Mouse (Mus musculus) retina, postnatal 7 days (tissue): ENCODE data around the gene Gp1ba.

Experiments
- DNase-seq: peaks from one replicate; pipeline ENCODE4 v3.0.0-alpha.2; 2012; ENCODE audit warnings: low read depth, low spot score

The Gp1ba gene

DNA sequence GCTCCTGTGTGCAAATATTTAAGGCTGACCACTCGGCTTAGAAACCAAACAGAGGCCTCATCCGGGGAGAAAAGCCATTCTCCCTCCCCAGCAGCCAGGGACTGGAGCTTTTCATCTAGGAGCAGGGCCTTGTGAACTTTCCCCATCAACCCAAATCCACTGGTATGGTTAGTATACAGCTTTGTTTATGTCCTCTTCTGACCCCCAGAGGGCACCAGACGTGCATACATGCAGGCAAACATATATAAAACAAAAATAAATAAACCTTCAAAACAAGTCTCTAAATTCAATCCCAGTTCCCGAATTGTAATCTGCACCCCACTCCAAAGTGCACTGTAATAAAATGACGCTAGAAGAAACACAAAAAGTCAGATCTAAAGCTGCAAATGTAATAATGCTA, 9.4 kb upstream of the Gp1ba start:
- no peak for DNase-seq

GRCm38 (mm10) chr11:70630129-70630528, 8.8 kb upstream of the Gp1ba start:
- no peak for DNase-seq

DNA sequence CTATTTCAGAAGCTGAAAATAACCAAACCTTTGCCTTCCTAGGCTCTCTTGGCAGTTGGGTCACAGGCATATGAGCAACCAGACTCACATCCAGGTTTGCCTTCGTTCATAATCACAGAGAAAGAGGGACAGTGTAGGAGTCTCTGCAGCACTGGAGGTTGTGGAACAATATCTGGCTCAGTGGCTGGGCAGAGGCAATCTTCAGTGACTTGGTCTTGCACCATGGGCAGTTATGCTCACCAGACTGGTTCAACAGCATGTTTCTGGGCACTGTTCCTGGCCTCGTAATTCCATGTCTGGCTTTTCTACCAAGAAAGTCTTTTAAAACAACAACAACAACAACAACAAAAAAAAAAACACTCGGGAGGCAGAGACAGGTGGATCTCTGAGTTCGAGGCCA, 3.3 kb upstream of the Gp1ba start:
- no peak for DNase-seq

DNA sequence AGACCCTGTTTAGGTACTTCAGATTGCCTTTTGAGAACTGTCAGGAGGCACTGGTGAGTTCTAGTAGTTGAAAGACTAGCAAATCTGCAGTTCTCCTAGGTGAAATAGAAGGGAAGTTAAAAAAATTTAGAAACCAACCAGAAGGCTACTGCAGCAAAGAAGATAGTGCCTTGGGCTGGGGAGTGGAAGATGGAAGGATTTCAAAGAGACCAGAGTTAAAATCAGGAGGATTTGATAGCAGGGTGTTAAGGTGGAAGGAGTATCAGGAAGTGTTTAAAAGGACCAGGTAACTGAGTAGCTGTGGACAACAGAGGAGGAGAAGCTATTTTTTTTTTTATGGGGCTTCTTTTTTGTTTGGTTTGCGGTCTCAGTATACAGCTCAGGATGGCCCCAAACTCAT, 1.2 kb upstream of the Gp1ba start:
- no peak for DNase-seq

- DNase-seq: no peak
Measured at GRCm38 (mm10) chr11:70638293-70638692, 629 bp upstream of the Gp1ba start.

GRCm38 (mm10) chr11:70639976-70640375, 1.1 kb downstream of the Gp1ba start:
- no peak for DNase-seq

DNA sequence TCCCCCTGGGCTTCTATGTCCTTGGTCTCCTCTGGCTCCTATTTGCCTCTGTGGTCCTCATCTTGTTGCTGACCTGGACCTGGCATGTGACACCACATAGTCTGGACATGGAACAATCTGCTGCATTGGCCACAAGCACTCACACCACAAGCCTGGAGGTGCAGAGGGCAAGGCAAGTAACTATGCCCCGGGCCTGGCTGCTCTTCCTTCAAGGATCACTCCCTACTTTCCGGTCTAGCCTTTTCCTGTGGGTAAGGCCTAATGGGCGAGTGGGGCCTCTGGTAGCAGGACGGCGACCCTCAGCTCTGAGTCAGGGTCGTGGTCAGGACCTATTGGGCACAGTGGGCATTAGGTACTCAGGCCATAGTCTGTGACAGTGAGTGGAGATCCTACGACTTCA, 2.3 kb downstream of the Gp1ba start:
- DNase-seq: no peak

- DNase-seq: no peak
Measured at GRCm38 (mm10) chr11:70643051-70643450, 4.1 kb downstream of the Gp1ba start.

GRCm38 (mm10) chr11:70644564-70645103, 5.7 kb downstream of the Gp1ba start:
- DNase-seq: no peak

DNA sequence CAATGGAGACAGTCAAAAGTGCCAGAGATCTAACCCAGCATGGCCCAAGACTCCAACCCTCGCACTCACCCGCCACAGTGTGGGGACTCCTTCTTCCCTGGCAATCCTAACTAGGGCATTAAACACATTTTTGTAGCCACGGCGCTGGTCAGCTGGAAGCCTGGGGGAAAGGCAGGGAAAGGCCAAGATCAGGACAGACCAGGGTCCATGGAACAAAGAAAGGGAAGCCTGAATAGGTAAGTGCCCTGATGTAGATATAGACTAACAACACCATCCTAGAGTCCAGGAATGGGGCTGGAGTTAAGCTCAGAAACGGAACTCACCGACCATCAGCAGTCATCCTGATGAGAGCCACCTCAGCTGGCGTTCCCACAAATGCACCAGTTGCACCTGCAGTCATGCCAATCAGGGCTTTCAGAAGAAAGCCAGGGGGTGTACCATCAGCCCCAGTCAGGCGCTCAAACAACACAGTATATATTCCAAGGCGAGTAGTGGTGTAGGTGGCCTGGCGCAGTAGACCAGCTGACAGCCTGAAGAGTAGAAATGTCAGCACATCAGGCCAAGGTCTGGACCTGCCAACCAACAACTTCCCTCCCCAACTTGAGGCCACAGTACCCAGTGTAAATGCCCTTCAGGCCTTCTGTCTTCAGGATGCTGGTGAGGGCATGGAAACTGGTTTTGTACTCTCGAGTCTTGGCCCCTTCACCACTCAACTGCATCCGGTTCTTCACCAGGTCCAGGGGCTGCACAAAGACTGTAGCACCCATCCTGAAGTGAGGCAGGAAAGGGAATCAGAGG, 6.7 kb downstream of the Gp1ba start:
- no peak for DNase-seq

DNA sequence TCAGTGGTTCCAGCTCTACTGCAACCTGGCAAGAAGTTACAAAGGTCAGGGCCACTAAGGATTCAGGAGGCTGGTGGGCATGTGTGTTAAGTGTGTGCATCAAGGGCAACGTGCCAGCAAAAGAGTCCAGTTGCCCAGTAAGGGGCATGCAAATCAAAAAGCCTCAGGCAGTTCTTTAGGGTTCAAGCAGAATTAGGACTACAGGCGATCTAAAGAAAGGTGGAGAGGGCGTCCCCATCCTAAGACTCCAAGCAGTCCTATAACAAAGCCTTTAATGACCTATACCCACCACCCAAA, 7.3 kb downstream of the Gp1ba start:
- DNase-seq: no peak

DNA sequence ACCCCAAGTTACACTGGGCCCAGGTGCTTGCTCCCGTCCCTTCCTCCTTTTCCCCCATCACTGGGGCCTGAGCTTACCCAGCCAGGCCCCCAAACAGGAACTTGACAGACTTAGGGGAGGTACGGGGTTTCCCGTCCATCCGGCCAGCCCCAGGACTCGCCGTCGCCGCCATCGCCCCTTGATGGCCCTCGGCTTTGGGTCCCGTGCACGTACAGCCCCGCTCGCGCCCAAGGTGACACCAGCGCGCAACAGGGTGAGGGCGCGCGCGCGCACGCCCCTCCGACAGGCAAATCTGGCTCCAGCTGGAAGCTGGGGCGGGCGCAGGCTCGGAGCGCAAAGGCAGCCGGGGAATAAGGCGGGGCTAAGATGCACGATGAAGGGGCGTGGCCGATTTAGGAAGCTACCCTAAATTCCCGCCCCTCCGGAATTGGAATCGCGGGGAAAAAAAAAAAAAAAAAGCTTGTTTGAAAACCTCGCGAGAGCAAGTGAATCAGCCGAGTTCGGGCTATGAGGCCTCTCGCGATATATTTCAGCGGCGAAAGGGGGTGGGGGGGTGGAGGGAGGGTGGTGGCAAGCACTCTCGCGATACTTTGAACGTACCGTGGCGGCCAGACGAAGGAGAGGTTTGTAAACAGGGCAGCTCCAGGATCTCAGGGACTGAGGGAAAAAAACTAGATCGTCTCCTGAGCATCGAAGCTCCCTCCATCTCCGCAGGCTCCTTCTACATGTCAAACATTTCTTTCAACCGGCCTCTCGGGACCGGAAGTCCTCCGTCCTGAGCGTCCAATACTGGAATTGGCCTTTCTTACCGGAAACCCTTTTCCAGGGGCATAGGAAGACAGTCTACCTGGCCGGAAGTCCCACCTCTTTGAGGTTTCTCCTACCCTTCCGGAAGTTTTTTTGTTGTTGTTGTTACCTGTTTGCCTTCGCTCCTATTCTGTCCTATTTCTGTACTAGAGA, 8.0 kb downstream of the Gp1ba start, which contains the start of the genes Rnf167 and Slc25a11:
TSS of gene Rnf167 (plus strand) at position 545 of the 960 bp plus-strand sequence.
TSS of gene Slc25a11 (minus strand) at position 789 of the 960 bp plus-strand sequence.
- peak; percentile 99 for DNase-seq

- no peak for DNase-seq
Measured at GRCm38 (mm10) chr11:70647716-70648420, 8.9 kb downstream of the Gp1ba start.

DNA sequence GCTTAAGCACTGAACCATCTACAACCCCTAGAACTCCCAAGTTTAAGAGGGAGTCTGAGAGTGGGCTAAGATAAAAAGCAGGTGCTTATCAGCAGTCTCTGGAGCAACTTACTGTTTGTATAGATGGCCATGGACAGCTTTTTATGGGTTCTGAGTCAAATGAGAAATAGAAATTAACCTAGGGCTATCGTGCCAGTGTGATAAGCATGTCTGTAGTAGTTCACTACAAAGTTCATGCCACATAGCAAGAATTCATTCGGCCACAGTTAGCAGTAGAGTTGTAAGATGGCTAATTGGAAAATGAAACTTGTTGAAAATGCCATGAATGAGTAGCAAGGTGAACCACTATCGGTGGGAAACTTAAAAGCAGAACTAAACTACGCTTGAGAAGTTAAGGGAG, 9.6 kb downstream of the Gp1ba start:
- DNase-seq: no peak

GRCm38 (mm10) chr11:70649185-70649734, 10.3 kb downstream of the Gp1ba start:
- no peak for DNase-seq

DNA sequence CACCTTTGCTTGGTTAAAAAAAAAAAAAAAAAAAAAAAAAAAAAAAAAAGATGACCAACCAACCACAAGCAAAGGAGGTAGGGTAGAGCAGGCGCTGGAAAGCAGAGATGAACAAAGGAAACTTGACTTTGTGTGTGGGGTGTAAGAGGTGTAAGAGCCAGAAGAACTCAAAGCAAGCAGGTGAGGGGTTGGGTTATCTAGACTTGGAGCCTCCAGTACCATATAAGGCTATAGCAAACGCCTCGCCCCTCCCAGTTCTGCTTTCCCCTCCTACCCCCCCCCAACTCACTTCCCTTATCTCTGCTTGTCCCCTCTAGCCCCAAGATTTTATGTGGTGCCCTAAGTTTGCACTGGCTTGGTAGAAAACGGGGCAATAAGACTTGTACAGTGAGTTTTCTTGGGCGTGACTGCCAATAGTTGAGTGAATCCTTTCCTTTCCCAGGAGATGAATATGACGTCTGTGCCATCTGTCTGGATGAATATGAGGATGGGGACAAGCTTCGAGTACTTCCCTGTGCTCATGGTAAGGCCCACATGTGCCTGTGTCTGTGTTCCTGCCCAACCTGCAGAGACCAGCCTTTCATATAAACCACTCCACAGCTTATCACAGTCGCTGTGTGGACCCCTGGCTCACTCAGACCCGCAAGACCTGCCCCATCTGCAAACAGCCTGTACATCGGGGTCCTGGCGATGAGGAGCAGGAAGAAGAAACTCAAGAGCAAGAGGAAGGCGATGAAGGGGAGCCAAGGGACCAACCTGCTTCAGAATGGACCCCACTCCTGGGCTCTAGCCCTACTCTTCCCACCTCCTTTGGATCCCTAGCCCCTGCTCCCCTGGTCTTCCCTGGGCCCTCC, 11.6 kb downstream of the Gp1ba start:
- no peak for DNase-seq

DNA sequence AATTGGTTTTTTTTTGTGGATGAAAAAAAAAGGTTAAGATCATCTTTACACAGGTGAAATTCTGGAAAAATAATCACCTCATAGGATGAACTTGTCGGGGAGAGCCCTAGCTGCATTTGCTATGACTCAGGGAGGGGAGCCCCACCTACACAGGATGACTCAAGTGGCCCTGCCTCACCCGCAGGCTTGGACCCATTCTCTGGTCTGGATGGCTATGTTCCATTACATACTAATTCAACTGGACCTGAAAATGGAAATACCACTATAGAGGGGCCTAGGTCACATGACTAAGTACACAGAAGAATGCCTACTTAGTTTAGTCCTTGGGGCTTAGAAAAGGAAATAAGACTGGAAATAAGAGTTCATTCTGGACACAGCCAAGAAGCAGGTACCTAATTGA, 12.5 kb downstream of the Gp1ba start:
- no peak for DNase-seq

- DNase-seq: no peak
Measured at GRCm38 (mm10) chr11:70652029-70652883, 13.3 kb downstream of the Gp1ba start.

DNA sequence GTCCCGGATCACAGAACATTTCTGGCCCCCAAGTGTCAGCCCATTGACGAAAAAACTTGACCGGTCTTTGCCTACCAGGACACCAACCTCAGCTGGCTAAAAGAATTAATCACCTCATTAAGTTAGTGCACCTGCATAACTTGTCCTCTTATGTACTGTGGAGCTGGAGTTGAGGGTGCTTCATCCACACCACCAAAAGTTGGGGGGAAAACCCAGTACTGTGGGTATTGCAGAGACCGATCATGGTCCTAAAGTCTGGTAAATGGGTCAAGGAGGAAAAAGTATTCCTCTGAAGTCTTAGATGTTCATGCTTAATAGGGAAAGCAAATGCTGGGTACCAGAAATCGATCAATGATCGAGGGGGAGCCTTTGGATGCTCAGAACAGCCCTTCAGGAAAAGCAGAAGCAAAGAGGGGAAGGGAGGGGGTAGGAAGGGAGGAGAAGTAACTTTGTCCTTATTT, 14.0 kb downstream of the Gp1ba start:
- no peak for DNase-seq
